Mouse (Mus musculus) C2C12 (cell line): ENCODE results near the gene Tenm2. TPM values are rescaled to one million over a fixed set of nuclear protein-coding genes. Genes with fewer than 3 reads are reported as not detected.

Source experiments
- H3K27me3 ChIP-seq: one replicate; pipeline ENCODE4 v1.6.1; 2011; ENCODE audit not compliant: control insufficient read depth, insufficient read depth, insufficient read length
- H3K36me3 ChIP-seq: one replicate; pipeline ENCODE4 v1.6.1; 2011; ENCODE audit not compliant: control insufficient read depth, insufficient read depth
- H3K4me3 ChIP-seq: one replicate; pipeline ENCODE4 v1.5.1; 2011; ENCODE audit warnings: mild to moderate bottlenecking, control low read depth; ENCODE audit not compliant: poor library complexity, insufficient read depth, severe bottlenecking
- H3K79me2 ChIP-seq: one replicate; pipeline ENCODE4 v1.6.1; 2011; ENCODE audit not compliant: control insufficient read depth, insufficient read depth
- H3K79me3 ChIP-seq: one replicate; pipeline ENCODE4 v1.6.1; 2011; ENCODE audit warnings: low read depth, control low read depth
- H3ac ChIP-seq: one replicate; pipeline ENCODE3; 2011; ENCODE audit warnings: low read depth; ENCODE audit not compliant: control insufficient read depth, insufficient read length
- CEBPB ChIP-seq: IDR thresholded peaks from one replicate; pipeline ENCODE4 v1.6.1; 2011; ENCODE audit warnings: low read depth, mild to moderate bottlenecking, control low read depth, moderate library complexity
- CTCF ChIP-seq: IDR thresholded peaks from one replicate; pipeline ENCODE4 v1.5.1; 2011; ENCODE audit not compliant: control insufficient read depth, insufficient read depth, insufficient read length
- FOSL1 ChIP-seq: IDR thresholded peaks from one replicate; pipeline ENCODE4 v1.8.0; 2011; ENCODE audit warnings: mild to moderate bottlenecking, low read length; ENCODE audit not compliant: poor library complexity, insufficient read depth, severe bottlenecking
- MAX ChIP-seq: IDR thresholded peaks from one replicate; pipeline ENCODE4 v1.6.1; 2011; ENCODE audit warnings: mild to moderate bottlenecking, control low read depth
- MYOD1 ChIP-seq: IDR thresholded peaks from one replicate; pipeline ENCODE4 v1.6.1; 2011; ENCODE audit warnings: low read depth; ENCODE audit not compliant: control insufficient read depth, insufficient read length
- MYOG ChIP-seq: IDR thresholded peaks from one replicate; pipeline ENCODE4 v1.6.1; 2011; ENCODE audit not compliant: control insufficient read depth, insufficient read length; ENCODE audit errors: extremely low read depth
- USF1 ChIP-seq: IDR thresholded peaks from one replicate; pipeline ENCODE4 v1.6.1; 2011; ENCODE audit warnings: low read depth, mild to moderate bottlenecking, control low read depth, moderate library complexity
- polyA plus RNA-seq: library from polyadenylated mRNA; unstranded; fragments of >200 nt; fragmentation: generic; extraction: Trizol; gene quantifications from one replicate; pipeline ENCODE4 v1.2.1, GENCODE M21; 2012; ENCODE audit warnings: missing spikeins

The Tenm2 gene
- polyA plus RNA-seq, 1 experiment, result not detected

- Histone ChIP-seq H3K79me2 (no peaks in the 10 kb centered on the region), H3K4me3 (no peak overlapping the region), H3K36me3 (no peaks in the 10 kb centered on the region), H3ac (no peak overlapping the region), H3K27me3 (no peaks in the 10 kb centered on the region), H3K79me3 (no peaks in the 10 kb centered on the region)
- TF ChIP-seq MAX (no peak), CEBPB (no peak), USF1 (no peak), MYOD1 (no peak), FOSL1 (no peak), CTCF (no peak), MYOG (no peak)
Observed at GRCm38 (mm10) chr11:36410881-36411280, 824.9 kb downstream of the Tenm2 start.

- no peaks in the 10 kb centered on the region for H3K27me3 ChIP-seq
- no peak overlapping the region for H3ac ChIP-seq
- no peak overlapping the region for H3K4me3 ChIP-seq
- no peaks in the 10 kb centered on the region for H3K79me2 ChIP-seq
- no peaks in the 10 kb centered on the region for H3K36me3 ChIP-seq
- TF ChIP-seq USF1 (no peak), FOSL1 (no peak), MAX (no peak), CEBPB (no peak), MYOG (no peak)
- no peaks in the 10 kb centered on the region for H3K79me3 ChIP-seq
Observed at GRCm38 (mm10) chr11:36395803-36396710, 839.7 kb downstream of the Tenm2 start.

GRCm38 (mm10) chr11:36384696-36385095 is 851.1 kb downstream of the Tenm2 start:
- no peaks in the 10 kb centered on the region for H3K27me3 ChIP-seq
- H3K4me3 ChIP-seq, result no peak overlapping the region
- H3K79me3 ChIP-seq, result no peaks in the 10 kb centered on the region
- no peaks in the 10 kb centered on the region for H3K36me3 ChIP-seq
- H3K79me2 ChIP-seq, result no peaks in the 10 kb centered on the region
- no peak overlapping the region for H3ac ChIP-seq
- TF ChIP-seq CEBPB, result no peak

GRCm38 (mm10) chr11:36371814-36372213 is 864.0 kb downstream of the Tenm2 start:
- H3K79me2 ChIP-seq, result no peaks in the 10 kb centered on the region
- no peak overlapping the region for H3ac ChIP-seq
- TF ChIP-seq CEBPB, result no peak
- TF ChIP-seq USF1, result no peak
- no peak for TF ChIP-seq MYOG
- TF ChIP-seq CTCF, result no peak
- no peak for TF ChIP-seq MAX
- no peak for TF ChIP-seq MYOD1
- no peak for TF ChIP-seq FOSL1
- H3K27me3 ChIP-seq, result no peaks in the 10 kb centered on the region
- no peaks in the 10 kb centered on the region for H3K79me3 ChIP-seq
- H3K4me3 ChIP-seq, result no peak overlapping the region
- H3K36me3 ChIP-seq, result no peaks in the 10 kb centered on the region

GRCm38 (mm10) chr11:36365067-36365466 is 870.7 kb downstream of the Tenm2 start:
- TF ChIP-seq USF1, result no peak
- TF ChIP-seq CTCF, result no peak
- TF ChIP-seq MYOG, result no peak
- TF ChIP-seq FOSL1, result no peak
- TF ChIP-seq MAX, result no peak
- TF ChIP-seq CEBPB, result no peak
- no peak for TF ChIP-seq MYOD1
- Histone ChIP-seq H3K79me3 (no peaks in the 10 kb centered on the region), H3K4me3 (no peak overlapping the region)

GRCm38 (mm10) chr11:36364441-36364840 is 871.3 kb downstream of the Tenm2 start:
- H3K27me3 ChIP-seq, result no peaks in the 10 kb centered on the region
- H3K79me2 ChIP-seq, result no peaks in the 10 kb centered on the region
- TF ChIP-seq MYOG (no peak), CTCF (no peak), CEBPB (no peak), USF1 (no peak), MYOD1 (no peak), FOSL1 (no peak), MAX (no peak)
- H3K79me3 ChIP-seq, result no peaks in the 10 kb centered on the region
- H3K36me3 ChIP-seq, result no peaks in the 10 kb centered on the region
- H3ac ChIP-seq, result no peak overlapping the region
- H3K4me3 ChIP-seq, result no peak overlapping the region

More at GRCm38 (mm10) chr11:36365067-36365466, 870.7 kb downstream of the Tenm2 start:
- Histone ChIP-seq H3K79me2 (no peaks in the 10 kb centered on the region), H3K36me3 (no peaks in the 10 kb centered on the region), H3K27me3 (no peaks in the 10 kb centered on the region), H3ac (no peak overlapping the region)
